Mouse (Mus musculus): ENCODE results near the gene Kat6b. TPM values are rescaled to one million over a fixed set of nuclear protein-coding genes. Genes with fewer than 3 reads are reported as not detected.

The Kat6b gene
- polyA plus RNA-seq, 1 experiment from 2014 or later, result 17.9 TPM

GRCm38 (mm10) chr14:21558440-21559131, 77.4 kb downstream of the Kat6b start:
- H3K9me3 ChIP-seq (replicated peaks; ENCODE audit: control insufficient read depth, low read length), result no peaks in the 10 kb centered on the region
- WGBS, result 70% methylated on average over 10 of the region's 10 CpGs
- H3K27ac ChIP-seq (replicated peaks; ENCODE audit: low read depth, low read length), result no peak overlapping the region
- ATAC-seq (replicated peaks; ENCODE audit: insufficient number of reproducible peaks, low FRiP score, low TSS enrichment, low read depth) (no peak), DNase-seq (ENCODE audit: low spot score) (no peak)
- H3K9ac ChIP-seq (replicated peaks; ENCODE audit: low read length), result no peak overlapping the region
- no peak overlapping the region for H3K4me3 ChIP-seq (ENCODE audit: low read depth, low read length)
- H3K4me2 ChIP-seq (ENCODE audit: low read depth, low read length), result no peak overlapping the region
- H3K4me1 ChIP-seq (ENCODE audit: control insufficient read depth, insufficient read depth, low read length), result no peaks in the 10 kb centered on the region
- H3K36me3 ChIP-seq (replicated peaks; ENCODE audit: control insufficient read depth, insufficient read depth, low read depth, low read length), result no peaks in the 10 kb centered on the region
- H3K27me3 ChIP-seq (ENCODE audit: control insufficient read depth, insufficient read depth, low read length), result no peaks in the 10 kb centered on the region

DNA sequence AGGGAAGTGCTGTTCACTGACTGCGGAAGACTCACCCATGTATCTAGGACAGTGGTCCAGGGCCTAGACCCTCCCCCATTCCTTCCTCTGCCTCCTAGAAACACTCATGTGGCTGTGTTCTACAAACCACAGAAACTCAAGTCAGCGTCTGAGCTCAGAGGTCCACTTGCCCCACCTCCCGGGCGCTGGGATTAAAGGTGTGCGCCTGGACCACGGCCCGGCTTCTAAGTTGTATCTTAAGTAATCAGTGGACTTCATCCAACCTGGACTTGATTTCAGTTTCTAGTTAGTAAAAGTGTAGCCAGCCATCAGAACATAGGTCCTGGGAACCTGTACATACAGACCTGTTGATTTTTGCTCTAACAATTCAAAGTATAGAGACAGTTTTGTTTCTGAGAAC, 78.2 kb downstream of the Kat6b start:
- no peaks in the 10 kb centered on the region for H3K9me3 ChIP-seq (replicated peaks; ENCODE audit: control insufficient read depth, low read length)
- no peaks in the 10 kb centered on the region for H3K36me3 ChIP-seq (replicated peaks; ENCODE audit: control insufficient read depth, insufficient read depth, low read depth, low read length)
- no peak overlapping the region for H3K4me3 ChIP-seq (ENCODE audit: low read depth, low read length)
- ATAC-seq (replicated peaks; ENCODE audit: insufficient number of reproducible peaks, low FRiP score, low TSS enrichment, low read depth), result no peak
- H3K4me1 ChIP-seq (ENCODE audit: control insufficient read depth, insufficient read depth, low read length), result no peaks in the 10 kb centered on the region
- H3K9ac ChIP-seq (replicated peaks; ENCODE audit: low read length), result no peak overlapping the region
- no peak overlapping the region for H3K27ac ChIP-seq (replicated peaks; ENCODE audit: low read depth, low read length)
- DNase-seq (ENCODE audit: low spot score), result no peak
- no peaks in the 10 kb centered on the region for H3K27me3 ChIP-seq (ENCODE audit: control insufficient read depth, insufficient read depth, low read length)
- H3K4me2 ChIP-seq (ENCODE audit: low read depth, low read length), result no peak overlapping the region
- 85% methylated on average over 7 of the region's 7 CpGs for WGBS

DNA sequence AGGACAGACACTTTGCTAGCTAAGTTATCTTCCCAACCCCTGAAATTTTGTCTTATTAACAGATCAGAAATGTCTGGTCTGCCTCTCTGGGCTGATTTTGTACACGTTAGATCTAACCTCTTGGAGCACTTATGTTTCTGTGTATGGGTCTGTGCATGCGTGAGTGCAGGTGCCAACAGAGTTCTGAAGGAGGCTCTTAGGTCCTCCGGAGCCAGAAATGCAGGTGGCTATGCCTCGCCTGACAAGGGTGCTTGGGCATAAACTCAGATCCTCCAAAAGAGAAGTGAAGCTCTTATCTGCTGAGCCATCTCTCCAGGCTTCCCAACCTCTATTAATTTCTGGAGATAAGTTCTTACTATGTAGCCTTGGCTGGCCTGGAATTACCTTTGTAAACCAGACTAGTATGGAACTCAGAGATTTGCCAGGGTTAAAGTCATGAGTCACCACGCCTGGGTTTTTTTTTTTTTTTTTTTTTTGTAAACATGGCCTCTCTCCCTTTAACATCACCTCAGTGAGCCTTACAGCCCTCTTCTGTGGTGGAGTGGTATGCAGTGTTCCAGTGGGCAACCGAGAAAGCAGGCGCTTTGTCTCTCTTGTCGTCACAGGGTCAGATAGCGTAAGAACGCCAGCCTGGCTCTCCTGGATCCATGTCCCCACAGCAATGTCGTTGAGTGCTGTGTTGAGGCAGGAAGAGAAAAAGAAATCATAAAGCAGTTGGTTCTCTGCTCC, 79.4 kb downstream of the Kat6b start:
- Histone ChIP-seq H3K27ac (replicated peaks; ENCODE audit: low read depth, low read length) (no peak overlapping the region), H3K9me3 (replicated peaks; ENCODE audit: control insufficient read depth, low read length) (no peaks in the 10 kb centered on the region), H3K4me3 (ENCODE audit: low read depth, low read length) (no peak overlapping the region), H3K4me1 (ENCODE audit: control insufficient read depth, insufficient read depth, low read length) (no peaks in the 10 kb centered on the region), H3K36me3 (replicated peaks; ENCODE audit: control insufficient read depth, insufficient read depth, low read depth, low read length) (no peaks in the 10 kb centered on the region), H3K27me3 (ENCODE audit: control insufficient read depth, insufficient read depth, low read length) (no peaks in the 10 kb centered on the region), H3K4me2 (ENCODE audit: low read depth, low read length) (no peak overlapping the region), H3K9ac (replicated peaks; ENCODE audit: low read length) (no peak overlapping the region)
- no peak for DNase-seq (ENCODE audit: low spot score)
- no peak for ATAC-seq (replicated peaks; ENCODE audit: insufficient number of reproducible peaks, low FRiP score, low TSS enrichment, low read depth)
- WGBS, result 88% methylated on average over 11 of the region's 11 CpGs

DNA sequence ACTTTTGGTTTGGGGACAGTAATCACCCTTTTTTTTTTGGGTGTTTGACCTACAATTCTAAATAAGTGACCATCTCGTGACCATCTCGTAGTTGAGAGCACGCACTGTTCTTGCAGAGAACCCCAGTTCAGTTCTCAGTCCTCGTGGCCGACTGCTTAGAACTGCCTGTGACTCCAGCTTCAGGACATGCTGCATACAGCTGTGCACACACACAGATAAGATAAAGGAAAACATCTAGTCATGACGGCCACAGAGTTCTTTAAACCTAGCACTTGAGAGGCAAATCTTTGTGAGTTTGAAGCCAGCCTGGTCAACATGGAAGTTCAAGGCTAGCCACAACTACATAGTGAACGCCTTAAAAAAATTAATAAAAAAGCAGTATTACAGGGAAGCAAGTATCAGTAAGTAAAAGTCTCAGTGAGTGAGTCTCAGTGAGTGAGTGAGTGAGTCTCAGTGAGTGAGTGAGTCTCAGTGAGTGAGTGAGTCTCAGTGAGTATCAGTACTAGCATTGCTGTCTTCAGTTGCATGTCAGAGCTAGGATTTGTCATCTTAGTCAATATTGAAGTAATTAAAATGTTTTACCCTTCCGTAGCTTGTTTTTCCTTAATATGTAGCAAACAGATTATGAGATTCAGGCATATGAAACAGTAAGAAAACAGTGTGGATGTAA, 80.3 kb downstream of the Kat6b start:
- H3K36me3 ChIP-seq (replicated peaks; ENCODE audit: control insufficient read depth, insufficient read depth, low read depth, low read length), result no peaks in the 10 kb centered on the region
- H3K4me2 ChIP-seq (ENCODE audit: low read depth, low read length), result no peak overlapping the region
- ATAC-seq (replicated peaks; ENCODE audit: insufficient number of reproducible peaks, low FRiP score, low TSS enrichment, low read depth) (no peak), DNase-seq (ENCODE audit: low spot score) (no peak)
- 89% methylated on average over 8 of the region's 8 CpGs for WGBS
- H3K27me3 ChIP-seq (ENCODE audit: control insufficient read depth, insufficient read depth, low read length), result no peaks in the 10 kb centered on the region
- no peaks in the 10 kb centered on the region for H3K9me3 ChIP-seq (replicated peaks; ENCODE audit: control insufficient read depth, low read length)
- no peak overlapping the region for H3K27ac ChIP-seq (replicated peaks; ENCODE audit: low read depth, low read length)
- H3K4me3 ChIP-seq (ENCODE audit: low read depth, low read length), result no peak overlapping the region
- no peaks in the 10 kb centered on the region for H3K4me1 ChIP-seq (ENCODE audit: control insufficient read depth, insufficient read depth, low read length)
- H3K9ac ChIP-seq (replicated peaks; ENCODE audit: low read length), result no peak overlapping the region

GRCm38 (mm10) chr14:21563584-21564118, 82.4 kb downstream of the Kat6b start:
- no peak overlapping the region for H3K4me2 ChIP-seq (ENCODE audit: low read depth, low read length)
- H3K27me3 ChIP-seq (ENCODE audit: control insufficient read depth, insufficient read depth, low read length), result no peaks in the 10 kb centered on the region
- WGBS, result 39% methylated on average over 4 of the region's 4 CpGs
- no peak overlapping the region for H3K9ac ChIP-seq (replicated peaks; ENCODE audit: low read length)
- ATAC-seq (replicated peaks; ENCODE audit: insufficient number of reproducible peaks, low FRiP score, low TSS enrichment, low read depth), result no peak
- H3K4me3 ChIP-seq (ENCODE audit: low read depth, low read length), result no peak overlapping the region
- H3K4me1 ChIP-seq (ENCODE audit: control insufficient read depth, insufficient read depth, low read length), result no peaks in the 10 kb centered on the region
- H3K9me3 ChIP-seq (replicated peaks; ENCODE audit: control insufficient read depth, low read length), result no peaks in the 10 kb centered on the region
- peak; percentile 61 for DNase-seq (ENCODE audit: low spot score)
- no peaks in the 10 kb centered on the region for H3K36me3 ChIP-seq (replicated peaks; ENCODE audit: control insufficient read depth, insufficient read depth, low read depth, low read length)
- H3K27ac ChIP-seq (replicated peaks; ENCODE audit: low read depth, low read length), result no peak overlapping the region

DNA sequence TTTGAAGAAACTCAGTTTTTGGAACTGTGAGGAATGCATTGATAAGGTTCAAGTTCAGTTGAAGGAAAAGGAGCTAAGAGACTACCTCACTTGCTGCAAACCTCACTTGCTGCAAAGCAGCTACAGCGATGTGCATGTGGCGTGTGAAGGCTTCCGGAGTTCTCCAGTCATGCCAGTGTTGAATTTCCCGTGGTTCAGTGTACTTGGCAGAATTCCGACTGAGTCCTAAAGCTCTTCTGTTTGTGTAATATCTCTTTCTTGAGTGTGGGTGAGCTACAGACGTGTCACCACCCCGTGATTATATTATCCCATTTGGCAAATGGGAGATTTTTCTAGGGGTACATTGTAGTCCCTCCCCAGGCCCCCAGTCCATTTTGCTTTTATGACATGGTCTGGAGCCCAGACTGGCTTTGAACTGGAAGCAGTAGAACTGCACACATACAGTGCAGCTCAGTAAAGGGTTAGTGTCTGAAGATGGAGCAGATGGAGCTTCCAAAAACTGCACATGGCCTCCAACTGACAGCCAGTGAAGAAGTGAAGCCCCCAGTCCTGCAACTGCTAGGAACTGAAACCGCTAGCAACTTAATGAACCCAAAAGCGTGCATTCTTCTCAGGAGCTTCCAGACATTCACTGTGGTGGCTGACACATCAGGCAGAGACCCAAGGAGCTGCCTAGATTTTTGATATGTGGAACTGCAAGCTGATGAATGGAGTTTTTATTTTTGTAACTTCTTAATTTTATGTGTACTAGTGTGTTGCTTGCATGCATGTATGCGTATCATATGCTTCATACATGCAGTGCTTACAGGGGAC, 84.5 kb downstream of the Kat6b start:
- ATAC-seq (replicated peaks; ENCODE audit: insufficient number of reproducible peaks, low FRiP score, low TSS enrichment, low read depth) (no peak), DNase-seq (ENCODE audit: low spot score) (no peak)
- H3K4me2 ChIP-seq (ENCODE audit: low read depth, low read length), result no peak overlapping the region
- H3K9me3 ChIP-seq (replicated peaks; ENCODE audit: control insufficient read depth, low read length), result no peaks in the 10 kb centered on the region
- H3K9ac ChIP-seq (replicated peaks; ENCODE audit: low read length), result no peak overlapping the region
- no peaks in the 10 kb centered on the region for H3K4me1 ChIP-seq (ENCODE audit: control insufficient read depth, insufficient read depth, low read length)
- H3K27ac ChIP-seq (replicated peaks; ENCODE audit: low read depth, low read length), result no peak overlapping the region
- H3K4me3 ChIP-seq (ENCODE audit: low read depth, low read length), result no peak overlapping the region
- no peaks in the 10 kb centered on the region for H3K36me3 ChIP-seq (replicated peaks; ENCODE audit: control insufficient read depth, insufficient read depth, low read depth, low read length)
- 91% methylated on average over 10 of the region's 10 CpGs for WGBS
- no peaks in the 10 kb centered on the region for H3K27me3 ChIP-seq (ENCODE audit: control insufficient read depth, insufficient read depth, low read length)

- DNase-seq (ENCODE audit: low spot score), result no peak
- no peak overlapping the region for H3K27ac ChIP-seq (replicated peaks; ENCODE audit: low read depth, low read length)
- H3K4me2 ChIP-seq (ENCODE audit: low read depth, low read length), result no peak overlapping the region
- WGBS, result 94% methylated on average over 7 of the region's 7 CpGs
- no peak for ATAC-seq (replicated peaks; ENCODE audit: insufficient number of reproducible peaks, low FRiP score, low TSS enrichment, low read depth)
- no peaks in the 10 kb centered on the region for H3K27me3 ChIP-seq (ENCODE audit: control insufficient read depth, insufficient read depth, low read length)
- H3K4me3 ChIP-seq (ENCODE audit: low read depth, low read length), result no peak overlapping the region
- no peaks in the 10 kb centered on the region for H3K36me3 ChIP-seq (replicated peaks; ENCODE audit: control insufficient read depth, insufficient read depth, low read depth, low read length)
- no peaks in the 10 kb centered on the region for H3K9me3 ChIP-seq (replicated peaks; ENCODE audit: control insufficient read depth, low read length)
- H3K9ac ChIP-seq (replicated peaks; ENCODE audit: low read length), result no peak overlapping the region
- H3K4me1 ChIP-seq (ENCODE audit: control insufficient read depth, insufficient read depth, low read length), result no peaks in the 10 kb centered on the region
Observed at GRCm38 (mm10) chr14:21567293-21567984, 86.2 kb downstream of the Kat6b start.

Measured in embryonic facial prominence, embryonic 11.5 days (tissue).